Mouse (Mus musculus): ENCODE measurements at regions not wholly inside any gene's neighbourhood (a gene's known extent, or its start where the extent isn't known, plus 50 kb on each side); places are given as distances from the start of the nearest gene placed in this dataset.

DNA sequence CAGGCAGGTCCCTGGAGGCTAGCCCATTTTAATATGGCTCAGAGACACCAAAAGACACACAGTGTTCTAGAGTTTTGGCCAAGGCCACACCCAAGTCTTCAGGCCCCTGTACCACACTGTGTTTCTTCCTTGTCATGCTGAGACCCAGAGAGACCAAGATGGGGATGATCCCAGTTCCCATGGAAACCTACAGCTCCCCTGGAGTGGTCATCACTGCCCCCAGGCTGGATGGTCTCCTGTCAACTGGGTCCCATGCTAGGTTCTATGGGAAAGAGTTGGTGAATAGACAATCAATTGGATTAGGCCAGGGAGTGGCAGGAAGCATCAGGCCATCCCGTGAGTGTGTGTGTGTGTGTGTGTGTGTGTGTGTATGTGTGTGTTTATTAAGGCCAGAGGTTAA, 80.5 kb upstream of the Tle3 start:
- TF ChIP-seq CTCF (IDR thresholded peaks at IDR 0.05; ENCODE audit: borderline replicate concordance, insufficient read depth, low read depth, low read length), result no peak
- no peak for TF ChIP-seq POLR2A (IDR thresholded peaks at IDR 0.05; ENCODE audit: borderline replicate concordance, insufficient read depth, low read length)

Data from cerebellum, adult 2 months (tissue).